Mouse (Mus musculus): ENCODE data around the gene Kirrel3. TPM values are rescaled to one million over a fixed set of nuclear protein-coding genes. Genes with fewer than 3 reads are reported as not detected.
A peak's percentile ranks its signal among the peaks of the same experiment; 100 is the strongest.

Gene Kirrel3
- polyA plus RNA-seq, 1 experiment from 2014 or later = 5.3 TPM

GRCm38 (mm10) chr9:34825402-34826008 is 339.8 kb downstream of the Kirrel3 start:
- peak; percentile 63 for ATAC-seq (replicated peaks; ENCODE audit: low FRiP score)
- no peak for DNase-seq (ENCODE audit: low spot score)
- WGBS = 30% methylated on average over 11 of the region's 11 CpGs

DNA sequence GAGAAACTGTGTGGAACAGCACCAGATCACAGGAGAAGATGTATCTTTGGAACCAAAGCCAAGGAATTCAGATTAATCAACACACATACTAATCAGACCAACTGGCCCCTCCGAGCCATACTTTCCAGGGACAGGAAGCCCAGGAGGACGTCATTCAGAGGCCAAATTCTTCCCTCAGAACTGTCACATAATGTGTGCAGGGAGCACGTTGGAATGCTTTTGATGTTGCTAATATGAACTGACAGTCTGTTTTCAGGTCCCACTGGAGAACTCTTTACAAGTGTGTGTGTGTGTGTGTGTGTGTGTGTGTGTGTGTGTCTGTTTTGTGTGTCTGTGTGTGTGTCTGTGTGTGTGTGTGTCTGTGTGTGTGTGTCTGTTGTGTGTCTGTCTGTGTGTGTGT is 345.0 kb downstream of the Kirrel3 start:
- no peak overlapping the region for H3K4me3 ChIP-seq (ENCODE audit: low read depth, low read length)
- no peak overlapping the region for H3K9ac ChIP-seq (ENCODE audit: low read length)
- no peaks in the 10 kb centered on the region for H3K36me3 ChIP-seq (ENCODE audit: control insufficient read depth, insufficient read depth, low read length)
- H3K27ac ChIP-seq (ENCODE audit: low read depth, low read length) = no peak overlapping the region
- WGBS = 49% methylated on average over 3 of the region's 3 CpGs
- ATAC-seq (replicated peaks; ENCODE audit: low FRiP score) (no peak), DNase-seq (ENCODE audit: low spot score) (no peak)
- H3K9me3 ChIP-seq (ENCODE audit: control insufficient read depth, low read length) = no peaks in the 10 kb centered on the region
- no peaks in the 10 kb centered on the region for H3K4me1 ChIP-seq (replicated peaks; ENCODE audit: control insufficient read depth, insufficient read depth, low read length)
- H3K4me2 ChIP-seq (ENCODE audit: low read depth, low read length, severe bottlenecking) = no peak overlapping the region
- H3K27me3 ChIP-seq (ENCODE audit: control insufficient read depth, insufficient read depth, low read length) = no peaks in the 10 kb centered on the region

More at GRCm38 (mm10) chr9:34825402-34826008, 339.8 kb downstream of the Kirrel3 start:
- Histone ChIP-seq H3K9me3 (ENCODE audit: control insufficient read depth, low read length) (no peaks in the 10 kb centered on the region), H3K4me3 (ENCODE audit: low read depth, low read length) (no peak overlapping the region), H3K9ac (ENCODE audit: low read length) (no peak overlapping the region), H3K4me2 (ENCODE audit: low read depth, low read length, severe bottlenecking) (no peak overlapping the region), H3K36me3 (ENCODE audit: control insufficient read depth, insufficient read depth, low read length) (no peaks in the 10 kb centered on the region), H3K4me1 (replicated peaks; ENCODE audit: control insufficient read depth, insufficient read depth, low read length) (no peaks in the 10 kb centered on the region; the same call in 1 of the 2 replicates), H3K27ac (ENCODE audit: low read depth, low read length) (no peak overlapping the region), H3K27me3 (ENCODE audit: control insufficient read depth, insufficient read depth, low read length) (no peaks in the 10 kb centered on the region)

GRCm38 (mm10) chr9:34836801-34837200 is 351.1 kb downstream of the Kirrel3 start:
- no peaks in the 10 kb centered on the region for H3K27me3 ChIP-seq (ENCODE audit: control insufficient read depth, insufficient read depth, low read length)
- no peak overlapping the region for H3K4me2 ChIP-seq (ENCODE audit: low read depth, low read length, severe bottlenecking)
- H3K4me1 ChIP-seq (replicated peaks; ENCODE audit: control insufficient read depth, insufficient read depth, low read length) = no peaks in the 10 kb centered on the region
- no peaks in the 10 kb centered on the region for H3K9me3 ChIP-seq (ENCODE audit: control insufficient read depth, low read length)
- DNase-seq (ENCODE audit: low spot score) (no peak), ATAC-seq (replicated peaks; ENCODE audit: low FRiP score) (no peak)
- H3K36me3 ChIP-seq (ENCODE audit: control insufficient read depth, insufficient read depth, low read length) = no peaks in the 10 kb centered on the region
- H3K27ac ChIP-seq (ENCODE audit: low read depth, low read length) = no peak overlapping the region
- 74% methylated on average over 2 of the region's 2 CpGs for WGBS
- no peak overlapping the region for H3K4me3 ChIP-seq (ENCODE audit: low read depth, low read length)
- H3K9ac ChIP-seq (ENCODE audit: low read length) = no peak overlapping the region

DNA sequence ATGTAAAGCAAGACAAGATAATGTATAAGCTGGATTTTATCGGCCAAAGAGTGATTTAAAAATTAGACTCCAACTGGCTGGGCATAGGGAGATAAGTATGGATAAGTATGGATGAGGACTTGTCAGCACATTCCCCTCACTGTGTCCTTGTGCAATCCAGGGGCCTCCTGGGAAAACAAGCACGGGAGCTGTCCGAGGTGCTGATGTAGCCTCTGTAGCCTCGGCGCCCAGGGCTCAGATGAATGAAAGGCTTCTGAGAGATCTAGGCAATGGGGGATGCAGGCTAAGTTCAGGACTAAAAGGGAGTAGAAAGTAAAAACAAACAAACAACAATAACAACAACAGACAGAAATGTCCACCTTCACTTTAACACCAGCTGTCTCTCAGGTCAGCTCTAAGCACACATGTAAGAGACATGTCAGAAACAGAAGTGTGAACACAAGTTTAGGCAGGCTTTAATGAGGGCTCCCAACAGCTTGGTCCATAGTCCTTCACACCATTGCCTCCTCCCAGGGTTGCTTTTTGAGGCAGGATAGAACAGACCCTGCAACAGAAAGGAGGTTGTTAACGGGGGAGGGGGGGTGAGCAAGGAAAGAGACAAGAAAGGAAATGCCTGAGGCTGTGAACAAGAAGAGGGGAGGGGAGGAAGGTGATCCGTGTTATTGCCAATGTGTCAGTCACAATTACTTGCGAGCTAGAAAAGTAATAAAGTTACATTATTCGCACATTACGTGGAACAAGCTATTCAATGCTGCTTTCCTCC is 352.2 kb downstream of the Kirrel3 start:
- 36% methylated on average over 10 of the region's 10 CpGs for whole genome bisulfite sequencing
- no peaks in the 10 kb centered on the region for H3K36me3 ChIP-seq (ENCODE audit: control insufficient read depth, insufficient read depth, low read length)
- H3K9ac ChIP-seq (ENCODE audit: low read length) = no peak overlapping the region
- no peak overlapping the region for H3K4me3 ChIP-seq (ENCODE audit: low read depth, low read length)
- no peaks in the 10 kb centered on the region for H3K27me3 ChIP-seq (ENCODE audit: control insufficient read depth, insufficient read depth, low read length)
- H3K27ac ChIP-seq (ENCODE audit: low read depth, low read length) = no peak overlapping the region
- H3K9me3 ChIP-seq (ENCODE audit: control insufficient read depth, low read length) = no peaks in the 10 kb centered on the region
- H3K4me1 ChIP-seq (replicated peaks; ENCODE audit: control insufficient read depth, insufficient read depth, low read length) = no peaks in the 10 kb centered on the region
- ATAC-seq (replicated peaks; ENCODE audit: low FRiP score) = peak; percentile 39; the same call in 1 of the 2 replicates
- DNase-seq (ENCODE audit: low spot score) = peak; percentile 87
- no peak overlapping the region for H3K4me2 ChIP-seq (ENCODE audit: low read depth, low read length, severe bottlenecking)

GRCm38 (mm10) chr9:34843275-34843965 is 357.7 kb downstream of the Kirrel3 start:
- ATAC-seq (replicated peaks; ENCODE audit: low FRiP score) (no peak), DNase-seq (ENCODE audit: low spot score) (no peak)
- WGBS = 77% methylated on average over 10 of the region's 10 CpGs
- no peaks in the 10 kb centered on the region for H3K36me3 ChIP-seq (ENCODE audit: control insufficient read depth, insufficient read depth, low read length)
- no peak overlapping the region for H3K9ac ChIP-seq (ENCODE audit: low read length)
- H3K4me1 ChIP-seq (replicated peaks; ENCODE audit: control insufficient read depth, insufficient read depth, low read length) = no peaks in the 10 kb centered on the region
- no peaks in the 10 kb centered on the region for H3K9me3 ChIP-seq (ENCODE audit: control insufficient read depth, low read length)
- H3K4me3 ChIP-seq (ENCODE audit: low read depth, low read length) = no peak overlapping the region
- no peaks in the 10 kb centered on the region for H3K27me3 ChIP-seq (ENCODE audit: control insufficient read depth, insufficient read depth, low read length)
- H3K4me2 ChIP-seq (ENCODE audit: low read depth, low read length, severe bottlenecking) = no peak overlapping the region
- H3K27ac ChIP-seq (ENCODE audit: low read depth, low read length) = no peak overlapping the region

GRCm38 (mm10) chr9:34846440-34846839 is 360.7 kb downstream of the Kirrel3 start:
- H3K4me3 ChIP-seq (ENCODE audit: low read depth, low read length) = no peak overlapping the region
- H3K4me2 ChIP-seq (ENCODE audit: low read depth, low read length, severe bottlenecking) = no peak overlapping the region
- WGBS = 68% methylated on average over 1 of the region's 1 CpGs
- no peak overlapping the region for H3K27ac ChIP-seq (ENCODE audit: low read depth, low read length)
- DNase-seq (ENCODE audit: low spot score) (no peak), ATAC-seq (replicated peaks; ENCODE audit: low FRiP score) (no peak)
- no peaks in the 10 kb centered on the region for H3K4me1 ChIP-seq (replicated peaks; ENCODE audit: control insufficient read depth, insufficient read depth, low read length)
- no peaks in the 10 kb centered on the region for H3K36me3 ChIP-seq (ENCODE audit: control insufficient read depth, insufficient read depth, low read length)
- H3K9me3 ChIP-seq (ENCODE audit: control insufficient read depth, low read length) = no peaks in the 10 kb centered on the region
- no peaks in the 10 kb centered on the region for H3K27me3 ChIP-seq (ENCODE audit: control insufficient read depth, insufficient read depth, low read length)
- no peak overlapping the region for H3K9ac ChIP-seq (ENCODE audit: low read length)

- Histone ChIP-seq H3K27me3 (ENCODE audit: control insufficient read depth, insufficient read depth, low read length) (no peaks in the 10 kb centered on the region), H3K9me3 (ENCODE audit: control insufficient read depth, low read length) (no peaks in the 10 kb centered on the region), H3K36me3 (ENCODE audit: control insufficient read depth, insufficient read depth, low read length) (no peaks in the 10 kb centered on the region), H3K4me1 (replicated peaks; ENCODE audit: control insufficient read depth, insufficient read depth, low read length) (no peaks in the 10 kb centered on the region), H3K9ac (ENCODE audit: low read length) (no peak overlapping the region), H3K27ac (ENCODE audit: low read depth, low read length) (no peak overlapping the region), H3K4me3 (ENCODE audit: low read depth, low read length) (no peak overlapping the region), H3K4me2 (ENCODE audit: low read depth, low read length, severe bottlenecking) (no peak overlapping the region)
- WGBS = 51% methylated on average over 5 of the region's 5 CpGs
- no peak for DNase-seq (ENCODE audit: low spot score)
- ATAC-seq (replicated peaks; ENCODE audit: low FRiP score) = no peak
Observed at GRCm38 (mm10) chr9:34847664-34848063, 362.0 kb downstream of the Kirrel3 start.

- no peaks in the 10 kb centered on the region for H3K9me3 ChIP-seq (ENCODE audit: control insufficient read depth, low read length)
- 91% methylated on average over 4 of the region's 4 CpGs for WGBS
- ATAC-seq (replicated peaks; ENCODE audit: low FRiP score) (no peak), DNase-seq (ENCODE audit: low spot score) (no peak)
- H3K27me3 ChIP-seq (ENCODE audit: control insufficient read depth, insufficient read depth, low read length) = no peaks in the 10 kb centered on the region
- H3K4me3 ChIP-seq (ENCODE audit: low read depth, low read length) = no peak overlapping the region
- H3K27ac ChIP-seq (ENCODE audit: low read depth, low read length) = no peak overlapping the region
- H3K4me1 ChIP-seq (replicated peaks; ENCODE audit: control insufficient read depth, insufficient read depth, low read length) = no peaks in the 10 kb centered on the region
- H3K36me3 ChIP-seq (ENCODE audit: control insufficient read depth, insufficient read depth, low read length) = no peaks in the 10 kb centered on the region
- no peak overlapping the region for H3K9ac ChIP-seq (ENCODE audit: low read length)
- no peak overlapping the region for H3K4me2 ChIP-seq (ENCODE audit: low read depth, low read length, severe bottlenecking)
Observed at GRCm38 (mm10) chr9:34851136-34851535, 365.4 kb downstream of the Kirrel3 start.
